Mouse (Mus musculus) CD4-positive naive resting alpha-beta T cell, adult 57 days (primary cell): Measurements from ENCODE around the gene Sipa1l2. TPM values are rescaled to one million over a fixed set of nuclear protein-coding genes. Genes with fewer than 3 reads are reported as not detected.

Experiments used
- total RNA-seq: library from RNA; stranded (reverse); gene quantifications from one replicate; pipeline ENCODE4 v1.2.4, GENCODE M21; 2023

Sipa1l2 gene
- 9.1 TPM for total RNA-seq

GRCm38 (mm10) chr8:125569533-125570365 lies at the start of gene Sipa1l2:
Sipa1l2 (minus strand) TSS chr8:125569808.

Other genes starting within 250 kb of the Sipa1l2 start
- 2.4 TPM for gene Map10, start 100.0 kb upstream of the Sipa1l2 start, total RNA-seq
- 16.1 TPM for gene Ntpcr, start 160.2 kb upstream of the Sipa1l2 start, total RNA-seq